Mouse (Mus musculus) liver, postnatal 0 days (tissue): ENCODE data around the gene Lrrc20.
A peak's percentile ranks its signal among the peaks of the same experiment; 100 is the strongest.

Experiments used
- CTCF ChIP-seq: sonication (generic); IDR thresholded peaks from 2 replicates; pipeline ENCODE4 v1.5.1; 2016; ENCODE audit warnings: antibody characterized with exemption, low read depth
- EP300 ChIP-seq: IDR thresholded peaks from 2 replicates; pipeline ENCODE4 v1.6.1; 2016; ENCODE audit warnings: antibody characterized with exemption, low read depth, mild to moderate bottlenecking

DNA sequence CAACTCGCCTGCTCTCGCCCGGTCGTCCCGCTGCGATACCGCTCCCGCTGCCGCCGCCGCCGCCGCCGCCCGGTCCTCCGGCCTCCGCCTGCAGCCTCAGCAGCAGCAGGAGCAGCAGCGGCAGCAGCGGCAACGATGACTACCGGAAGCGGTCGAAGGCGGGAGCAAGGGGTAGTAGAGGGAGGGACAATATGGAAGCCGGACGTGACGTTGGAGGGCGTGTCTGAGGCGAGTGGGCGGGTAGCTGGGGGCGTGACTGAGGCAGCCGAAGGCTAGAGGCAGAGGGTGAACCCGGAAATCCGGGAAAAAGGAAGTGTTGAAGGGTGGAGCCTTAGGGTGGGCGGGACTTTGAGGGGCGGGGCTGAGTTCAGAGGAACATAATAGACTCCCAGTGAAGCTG lies 23.0 kb upstream of the Lrrc20 start, which contains the start of gene Eif4ebp2:
- TF ChIP-seq CTCF (no peak), EP300 (peak; percentile 53; the same call in 1 of the 2 replicates)
